Mouse (Mus musculus) cerebellum, adult 2 months (tissue): ENCODE measurements around the gene Otud7b. TPM values are rescaled to one million over a fixed set of nuclear protein-coding genes. Genes with fewer than 3 reads are reported as not detected.
"Not testable (repeated sequence)": the region's sequence is repeated elsewhere in the genome, so short reads cannot be mapped to it uniquely, and the experiment has no call there.

ENCODE experiments used
- DNase-seq, 2 experiments: peaks; one replicate each; pipeline ENCODE4 v3.0.0; 2021
- H3K27ac ChIP-seq: fragments of 200-500 bp; 2 replicates; pipeline ENCODE4 v1.5.1; 2012; ENCODE audit warnings: low read length, control low read depth, inconsistent platforms; ENCODE audit not compliant: insufficient read depth
- H3K27me3 ChIP-seq: fragments of 200-500 bp; 2 replicates; pipeline ENCODE4 v1.6.1; 2012; ENCODE audit warnings: inconsistent platforms, mild to moderate bottlenecking, low read length, moderate library complexity; ENCODE audit not compliant: control insufficient read depth, insufficient read depth
- H3K4me1 ChIP-seq: fragments of 200-500 bp; 2 replicates; pipeline ENCODE4 v1.6.1; 2011; ENCODE audit warnings: low read length; ENCODE audit not compliant: control insufficient read depth, insufficient read depth
- H3K4me3 ChIP-seq: fragments of 200-500 bp; replicated peaks from 2 replicates; pipeline ENCODE3; 2011; ENCODE audit warnings: mild to moderate bottlenecking, low read depth, low read length, control low read depth; ENCODE audit not compliant: insufficient read depth
- CTCF ChIP-seq: fragments of 200-500 bp; IDR thresholded peaks from 2 replicates; pipeline ENCODE4 v1.5.1; 2011; ENCODE audit warnings: low read depth, mild to moderate bottlenecking, control low read depth, low read length, moderate library complexity, borderline replicate concordance; ENCODE audit not compliant: insufficient read depth
- POLR2A ChIP-seq: fragments of 200-500 bp; IDR thresholded peaks from 2 replicates; pipeline ENCODE4 v1.6.1; 2011; ENCODE audit warnings: low read length, control low read depth, borderline replicate concordance; ENCODE audit not compliant: insufficient read depth
- WGBS: fragments of 180-500 bp; shearing (Covaris S2); methylation state at CpG from one replicate; pipeline ENCODE4 v1.1.7; 2018; 5-methylcytosine and 5-hydroxymethylcytosine counted together
- polyA plus RNA-seq: library from polyadenylated mRNA; depleted of rRNA; stranded (reverse); fragments of >200 nt; gene quantifications from 2 replicates; pipeline ENCODE4 v1.2.3, GENCODE M21; 2012; rRNA removed

Gene Otud7b
- polyA plus RNA-seq, 1 experiment = 30.0 TPM

- 15% methylated on average over 27 of the region's 27 CpGs for WGBS
- peak overlapping the region; percentile 65 for H3K4me3 ChIP-seq
- H3K27ac ChIP-seq = peak overlapping the region; percentile 56
- no peak for DNase-seq
- H3K27me3 ChIP-seq = no peaks in the 10 kb centered on the region
- no peak for TF ChIP-seq CTCF
- no peaks in the 10 kb centered on the region; the same call in 1 of the 2 replicates for H3K4me1 ChIP-seq
These were observed 92.3 kb downstream of the Otud7b start for GRCm38 (mm10) chr3:96196437-96197128.

- TF ChIP-seq POLR2A = peak; percentile 98
- no peak for TF ChIP-seq CTCF
- Histone ChIP-seq H3K27me3 (no peaks in the 10 kb centered on the region), H3K4me1 (no peaks in the 10 kb centered on the region; the same call in 1 of the 2 replicates), H3K4me3 (peak overlapping the region; percentile 65), H3K27ac (peak overlapping the region; percentile 56)
- DNase-seq = peak; percentile 93 to 95
- under 1% methylated on average over 50 of the region's 50 CpGs for WGBS
These were observed 92.9 kb downstream of the Otud7b start for GRCm38 (mm10) chr3:96197129-96197749.

- no peak overlapping the region for H3K4me3 ChIP-seq
- no peak overlapping the region for H3K27ac ChIP-seq
- DNase-seq = no peak
- TF ChIP-seq POLR2A = no peak
- no peak for TF ChIP-seq CTCF
- H3K4me1 ChIP-seq = no peaks in the 10 kb centered on the region; the same call in 1 of the 2 replicates
- WGBS = 9% methylated on average over 6 of the region's 6 CpGs
- H3K27me3 ChIP-seq = no peaks in the 10 kb centered on the region
These were observed 93.9 kb downstream of the Otud7b start for GRCm38 (mm10) chr3:96198181-96198580.

GRCm38 (mm10) chr3:96198601-96199251 is 94.4 kb downstream of the Otud7b start:
- not testable (repeated sequence) for H3K27me3 ChIP-seq, H3K4me1 ChIP-seq, DNase-seq, H3K27ac ChIP-seq, H3K4me3 ChIP-seq
- 34% methylated on average over 8 of the region's 8 CpGs for WGBS

- WGBS = 48% methylated on average over 2 of the region's 2 CpGs
- Histone ChIP-seq H3K27ac (no peak overlapping the region), H3K27me3 (no peaks in the 10 kb centered on the region), H3K4me3 (no peak overlapping the region), H3K4me1 (no peaks in the 10 kb centered on the region; the same call in 1 of the 2 replicates)
- DNase-seq = no peak
- TF ChIP-seq CTCF (no peak), POLR2A (no peak)
These were observed 95.4 kb downstream of the Otud7b start for GRCm38 (mm10) chr3:96199731-96200130.

GRCm38 (mm10) chr3:96207819-96208218 is 103.5 kb downstream of the Otud7b start:
- H3K4me1 ChIP-seq = no peaks in the 10 kb centered on the region
- no peak for TF ChIP-seq POLR2A
- TF ChIP-seq CTCF = no peak
- H3K27me3 ChIP-seq = no peaks in the 10 kb centered on the region
- H3K4me3 ChIP-seq = no peak overlapping the region
- DNase-seq = no peak
- WGBS = 80% methylated on average over 3 of the region's 3 CpGs
- H3K27ac ChIP-seq = no peak overlapping the region

- no peak for DNase-seq
- no peak overlapping the region for H3K27ac ChIP-seq
- no peaks in the 10 kb centered on the region for H3K4me1 ChIP-seq
- peak; percentile 23; the same call in 1 of the 2 replicates for TF ChIP-seq CTCF
- TF ChIP-seq POLR2A = no peak
- 17% methylated on average over 15 of the region's 15 CpGs for whole genome bisulfite sequencing
- H3K27me3 ChIP-seq = no peaks in the 10 kb centered on the region
- no peak overlapping the region for H3K4me3 ChIP-seq
These were observed 104.9 kb downstream of the Otud7b start for GRCm38 (mm10) chr3:96209242-96209641.

Other genes with a start within 250 kb of the Otud7b start
- gene Prpf3, start 248.6 kb upstream of the Otud7b start, polyA plus RNA-seq = 39.6 and 41.6 TPM in 2 replicates
- 265 and 281 TPM in 2 replicates for gene Mrps21, start 233.0 kb upstream of the Otud7b start, polyA plus RNA-seq
- gene Ciart, start 222.3 kb upstream of the Otud7b start, polyA plus RNA-seq = 48.4 and 48.7 TPM in 2 replicates
- gene BC028528, start 212.5 kb upstream of the Otud7b start, polyA plus RNA-seq = 9.0 and 9.3 TPM in 2 replicates
- gene Aph1a, start 210.6 kb upstream of the Otud7b start, polyA plus RNA-seq = 78.1 and 80.3 TPM in 2 replicates
- gene Car14, start 199.8 kb upstream of the Otud7b start, polyA plus RNA-seq = 49.8 and 63.2 TPM in 2 replicates
- gene Anp32e, start 175.3 kb upstream of the Otud7b start, polyA plus RNA-seq = 65.1 and 70.4 TPM in 2 replicates
- gene Plekho1, start 108.5 kb upstream of the Otud7b start, polyA plus RNA-seq = 155 and 160 TPM in 2 replicates
- gene Vps45, start 46.1 kb upstream of the Otud7b start, polyA plus RNA-seq = 33.3 and 33.6 TPM in 2 replicates
- gene Mtmr11, start 57.5 kb downstream of the Otud7b start, polyA plus RNA-seq = 22.5 and 24.4 TPM in 2 replicates
- gene Sf3b4, start 67.8 kb downstream of the Otud7b start, polyA plus RNA-seq = 59.5 and 66.4 TPM in 2 replicates
- gene Sv2a, start 76.6 kb downstream of the Otud7b start, polyA plus RNA-seq = 399 and 405 TPM in 2 replicates
- gene Bola1, start 115.2 kb downstream of the Otud7b start, polyA plus RNA-seq = 47.0 and 47.8 TPM in 2 replicates
- gene Hist2h2ab, start 115.3 kb downstream of the Otud7b start, polyA plus RNA-seq = 2.0 and 3.5 TPM in 2 replicates
- gene Hist2h2ac, start 116.4 kb downstream of the Otud7b start, polyA plus RNA-seq = 2.2 and 4.8 TPM in 2 replicates
- gene Hist2h2be, start 116.6 kb downstream of the Otud7b start, polyA plus RNA-seq = 8.0 and 9.3 TPM in 2 replicates
- 4.5 and 6.3 TPM in 2 replicates for gene Hist2h3c2, start 134.6 kb downstream of the Otud7b start, polyA plus RNA-seq
- gene Hist2h2aa2, start 135.7 kb downstream of the Otud7b start, polyA plus RNA-seq = 6.8 TPM in 1 of 2 replicates, not detected in the other
- gene Hist2h2aa1, start 141.0 kb downstream of the Otud7b start, polyA plus RNA-seq = 127 and 149 TPM in 2 replicates
- not detected in 2 replicates for gene Hist2h3c1, start 142.2 kb downstream of the Otud7b start, polyA plus RNA-seq
- gene Hist2h4, start 158.8 kb downstream of the Otud7b start, polyA plus RNA-seq = 6.2 and 8.7 TPM in 2 replicates
- 8.1 and 13.9 TPM in 2 replicates for gene Hist2h3b, start 164.1 kb downstream of the Otud7b start, polyA plus RNA-seq
- gene Hist2h2bb, start 165.2 kb downstream of the Otud7b start, polyA plus RNA-seq = 5.4 and 6.7 TPM in 2 replicates
- gene Fcgr1, start 189.4 kb downstream of the Otud7b start, polyA plus RNA-seq = 2.0 TPM in 2 replicates